Mouse (Mus musculus): Measurements from ENCODE around the gene Gm364. TPM values are rescaled to one million over a fixed set of nuclear protein-coding genes. Genes with fewer than 3 reads are reported as not detected.

Gene Gm364
- polyA plus RNA-seq (2016; fragmentation: Nextera tagmentation; extraction: Ambion mirVana), result not detected in 2 replicates

- H3K9ac ChIP-seq, result no peak within 1 kb of the TSS
- WGBS, result 89% methylated on average over 12 of the region's 12 CpGs
- H3K9me3 ChIP-seq, result no peaks in the 10 kb centered on the region
- H3K27me3 ChIP-seq (replicated peaks), result no peaks in the 10 kb centered on the region
- no peak within 1 kb of the TSS for H3K4me2 ChIP-seq (replicated peaks)
- no peak for ATAC-seq (ENCODE audit: low FRiP score, low read depth)
- H3K4me1 ChIP-seq, result no peaks in the 10 kb centered on the region
- no peak within 1 kb of the TSS for H3K4me3 ChIP-seq
- no peaks in the 10 kb centered on the region for H3K36me3 ChIP-seq
- H3K27ac ChIP-seq, result no peak within 1 kb of the TSS
Observed at GRCm38 (mm10) chrX:57408769-57409168, at the start of gene Gm364. Gene Gm364, plus strand, starts transcription at chrX:57409154.

- H3K4me1 ChIP-seq, result no peaks in the 10 kb centered on the region
- no peak overlapping the region for H3K4me2 ChIP-seq (replicated peaks)
- H3K9me3 ChIP-seq, result no peaks in the 10 kb centered on the region
- 71% methylated on average over 1 of the region's 1 CpGs for WGBS
- no peak overlapping the region for H3K9ac ChIP-seq
- H3K27ac ChIP-seq, result no peak overlapping the region
- no peaks in the 10 kb centered on the region for H3K27me3 ChIP-seq (replicated peaks)
- H3K4me3 ChIP-seq, result no peak overlapping the region
- H3K36me3 ChIP-seq, result no peaks in the 10 kb centered on the region
- no peak for ATAC-seq (ENCODE audit: low FRiP score, low read depth)
Observed at GRCm38 (mm10) chrX:57359316-57359715, 49.6 kb upstream of the Gm364 start.

- Histone ChIP-seq H3K4me3 (no peak overlapping the region), H3K27me3 (replicated peaks) (no peaks in the 10 kb centered on the region), H3K36me3 (no peaks in the 10 kb centered on the region), H3K9me3 (no peaks in the 10 kb centered on the region), H3K9ac (no peak overlapping the region), H3K27ac (no peak overlapping the region), H3K4me1 (no peaks in the 10 kb centered on the region), H3K4me2 (replicated peaks) (no peak overlapping the region)
- 73% methylated on average over 2 of the region's 2 CpGs for WGBS
- no peak for ATAC-seq (ENCODE audit: low FRiP score, low read depth)
Observed at GRCm38 (mm10) chrX:57364891-57365569, 43.9 kb upstream of the Gm364 start.

- Histone ChIP-seq H3K9me3 (no peaks in the 10 kb centered on the region), H3K4me2 (replicated peaks) (no peak overlapping the region), H3K4me3 (no peak overlapping the region), H3K27me3 (replicated peaks) (no peaks in the 10 kb centered on the region), H3K27ac (no peak overlapping the region), H3K36me3 (no peaks in the 10 kb centered on the region), H3K4me1 (no peaks in the 10 kb centered on the region), H3K9ac (no peak overlapping the region)
- no peak for ATAC-seq (ENCODE audit: low FRiP score, low read depth)
- 84% methylated on average over 4 of the region's 4 CpGs for WGBS
Observed at GRCm38 (mm10) chrX:57372965-57373364, 36.0 kb upstream of the Gm364 start.

GRCm38 (mm10) chrX:57373543-57373942, 35.4 kb upstream of the Gm364 start:
- H3K4me2 ChIP-seq (replicated peaks), result no peak overlapping the region
- no peak for ATAC-seq (ENCODE audit: low FRiP score, low read depth)
- H3K27ac ChIP-seq, result no peak overlapping the region
- no peak overlapping the region for H3K4me3 ChIP-seq
- H3K36me3 ChIP-seq, result peaks cover 2% of the 10 kb centered on the region; the same call in 1 of the 2 replicates
- H3K9me3 ChIP-seq, result no peaks in the 10 kb centered on the region
- H3K9ac ChIP-seq, result no peak overlapping the region
- no peaks in the 10 kb centered on the region for H3K4me1 ChIP-seq
- no peaks in the 10 kb centered on the region for H3K27me3 ChIP-seq (replicated peaks)
- WGBS, result 91% methylated on average over 2 of the region's 2 CpGs

- peaks cover 6% of the 10 kb centered on the region; the same call in 1 of the 2 replicates for H3K36me3 ChIP-seq
- H3K4me1 ChIP-seq, result no peaks in the 10 kb centered on the region
- WGBS, result 86% methylated on average over 2 of the region's 2 CpGs
- H3K27ac ChIP-seq, result no peak overlapping the region
- no peaks in the 10 kb centered on the region for H3K9me3 ChIP-seq
- no peak overlapping the region for H3K9ac ChIP-seq
- no peak overlapping the region for H3K4me3 ChIP-seq
- H3K27me3 ChIP-seq (replicated peaks), result no peaks in the 10 kb centered on the region
- no peak for ATAC-seq (ENCODE audit: low FRiP score, low read depth)
- no peak overlapping the region for H3K4me2 ChIP-seq (replicated peaks)
Observed at GRCm38 (mm10) chrX:57374029-57374428, 34.9 kb upstream of the Gm364 start.

- no peak overlapping the region for H3K4me3 ChIP-seq
- no peak overlapping the region for H3K27ac ChIP-seq
- H3K9ac ChIP-seq, result no peak overlapping the region
- peaks cover 16% of the 10 kb centered on the region; the same call in 1 of the 2 replicates for H3K36me3 ChIP-seq
- no peak for ATAC-seq (ENCODE audit: low FRiP score, low read depth)
- WGBS, result 72% methylated on average over 3 of the region's 3 CpGs
- H3K4me1 ChIP-seq, result no peaks in the 10 kb centered on the region
- H3K9me3 ChIP-seq, result no peaks in the 10 kb centered on the region
- H3K4me2 ChIP-seq (replicated peaks), result no peak overlapping the region
- H3K27me3 ChIP-seq (replicated peaks), result no peaks in the 10 kb centered on the region
Observed at GRCm38 (mm10) chrX:57377096-57377495, 31.9 kb upstream of the Gm364 start.

GRCm38 (mm10) chrX:57378579-57378978, 30.4 kb upstream of the Gm364 start:
- H3K9me3 ChIP-seq, result no peaks in the 10 kb centered on the region
- H3K36me3 ChIP-seq, result peaks cover 19% of the 10 kb centered on the region; the same call in 1 of the 2 replicates
- H3K4me2 ChIP-seq (replicated peaks), result no peak overlapping the region
- ATAC-seq (ENCODE audit: low FRiP score, low read depth), result no peak
- no peaks in the 10 kb centered on the region for H3K4me1 ChIP-seq
- H3K27ac ChIP-seq, result no peak overlapping the region
- WGBS, result 84% methylated on average over 3 of the region's 3 CpGs
- no peaks in the 10 kb centered on the region for H3K27me3 ChIP-seq (replicated peaks)
- H3K4me3 ChIP-seq, result no peak overlapping the region
- no peak overlapping the region for H3K9ac ChIP-seq

GRCm38 (mm10) chrX:57380915-57381314, 28.0 kb upstream of the Gm364 start:
- Histone ChIP-seq H3K27ac (no peak overlapping the region), H3K4me1 (no peaks in the 10 kb centered on the region), H3K9me3 (no peaks in the 10 kb centered on the region), H3K36me3 (peaks cover 37% of the 10 kb centered on the region; the same call in 1 of the 2 replicates), H3K4me3 (no peak overlapping the region), H3K4me2 (replicated peaks) (no peak overlapping the region), H3K27me3 (replicated peaks) (no peaks in the 10 kb centered on the region), H3K9ac (no peak overlapping the region)
- WGBS, result 73% methylated on average over 5 of the region's 5 CpGs
- no peak for ATAC-seq (ENCODE audit: low FRiP score, low read depth)

- Histone ChIP-seq H3K4me2 (replicated peaks) (peak within 1 kb of the TSS; percentile 57), H3K4me1 (no peaks in the 10 kb centered on the region), H3K4me3 (peak within 1 kb of the TSS; percentile 55), H3K36me3 (peaks cover 16% of the 10 kb centered on the region), H3K9ac (peak within 1 kb of the TSS; percentile 72), H3K9me3 (no peaks in the 10 kb centered on the region), H3K27me3 (replicated peaks) (no peaks in the 10 kb centered on the region), H3K27ac (peak within 1 kb of the TSS; percentile 83)
- ATAC-seq (ENCODE audit: low FRiP score, low read depth), result peak; percentile 95
- 18% methylated on average over 50 of the region's 50 CpGs for WGBS
Observed at GRCm38 (mm10) chrX:57392367-57393246, 16.3 kb upstream of the Gm364 start, which contains the start of gene Rbmx. Gene Rbmx, minus strand, starts transcription at chrX:57393036.

GRCm38 (mm10) chrX:57393412-57393811, 15.5 kb upstream of the Gm364 start:
- no peaks in the 10 kb centered on the region for H3K9me3 ChIP-seq
- H3K4me3 ChIP-seq, result 0 out of 2 replicates have a peak overlapping the region, but pooled peaks have one; percentile 5
- no peak overlapping the region for H3K27ac ChIP-seq
- WGBS, result 34% methylated on average over 7 of the region's 7 CpGs
- H3K36me3 ChIP-seq, result peaks cover 14% of the 10 kb centered on the region
- peak overlapping the region; percentile 43 for H3K4me2 ChIP-seq (replicated peaks)
- peak; percentile 51 for ATAC-seq (ENCODE audit: low FRiP score, low read depth)
- H3K9ac ChIP-seq, result no peak overlapping the region
- no peaks in the 10 kb centered on the region for H3K4me1 ChIP-seq
- H3K27me3 ChIP-seq (replicated peaks), result no peaks in the 10 kb centered on the region

- no peak overlapping the region for H3K4me2 ChIP-seq (replicated peaks)
- no peak overlapping the region for H3K27ac ChIP-seq
- no peaks in the 10 kb centered on the region for H3K9me3 ChIP-seq
- H3K4me3 ChIP-seq, result no peak overlapping the region
- H3K36me3 ChIP-seq, result no peaks in the 10 kb centered on the region
- H3K9ac ChIP-seq, result no peak overlapping the region
- no peak for ATAC-seq (ENCODE audit: low FRiP score, low read depth)
- no peaks in the 10 kb centered on the region for H3K4me1 ChIP-seq
- no peaks in the 10 kb centered on the region for H3K27me3 ChIP-seq (replicated peaks)
- 83% methylated on average over 1 of the region's 1 CpGs for WGBS
Observed at GRCm38 (mm10) chrX:57401388-57401787, 7.6 kb upstream of the Gm364 start.
